Mouse (Mus musculus) liver, embryonic 11.5 days (tissue): ENCODE results near the gene Foxf1. TPM values are rescaled to one million over a fixed set of nuclear protein-coding genes. Genes with fewer than 3 reads are reported as not detected.

Experiments
- ATAC-seq: fragments of 200-750 bp; cut with Nextera tagmentation; replicated peaks from 2 replicates; pipeline ENCODE4 v1.8.0; 2017; ENCODE audit warnings: moderate number of reproducible peaks, mild to moderate bottlenecking, moderate TSS enrichment, moderate library complexity; ENCODE audit not compliant: low FRiP score
- DNase-seq: peaks from one replicate; pipeline ENCODE4 v3.0.0-alpha.2; 2017; ENCODE audit warnings: low spot score
- H3K27ac ChIP-seq: fragments of 300-500 bp; sonication (generic); 2 replicates; pipeline ENCODE4 v1.5.1; 2014; ENCODE audit warnings: mild to moderate bottlenecking, low read depth, low read length, control low read depth
- H3K27me3 ChIP-seq: fragments of 300-500 bp; sonication (generic); replicated peaks from 2 replicates; pipeline ENCODE4 v1.6.1; 2014; ENCODE audit warnings: low read length, mixed read lengths; ENCODE audit not compliant: control insufficient read depth, insufficient read depth
- H3K36me3 ChIP-seq: fragments of 300-500 bp; sonication (generic); 2 replicates; pipeline ENCODE4 v1.6.1; 2014; ENCODE audit warnings: mild to moderate bottlenecking, low read length, moderate library complexity, mixed read lengths; ENCODE audit not compliant: control insufficient read depth, insufficient read depth
- H3K4me1 ChIP-seq: fragments of 300-500 bp; sonication (generic); replicated peaks from 2 replicates; pipeline ENCODE4 v1.6.1; 2014; ENCODE audit warnings: low read length, mixed read lengths; ENCODE audit not compliant: control insufficient read depth, insufficient read depth
- H3K4me2 ChIP-seq: fragments of 300-500 bp; sonication (generic); 2 replicates; pipeline ENCODE4 v1.6.1; 2014; ENCODE audit warnings: mild to moderate bottlenecking, control low read depth, moderate library complexity
- H3K4me3 ChIP-seq: fragments of 300-500 bp; sonication (generic); 2 replicates; pipeline ENCODE4 v1.5.1; 2014; ENCODE audit warnings: low read depth, low read length, control low read depth
- H3K9ac ChIP-seq: fragments of 300-500 bp; sonication (generic); 2 replicates; pipeline ENCODE4 v1.6.1; 2014; ENCODE audit warnings: low read depth, low read length, control low read depth
- H3K9me3 ChIP-seq: fragments of 300-500 bp; sonication (generic); 2 replicates; pipeline ENCODE4 v1.6.1; 2016; ENCODE audit warnings: low read length, inconsistent platforms, mixed read lengths; ENCODE audit not compliant: control insufficient read depth
- WGBS: fragments of 180-500 bp; shearing (Covaris S2); extraction: QIAGEN DNeasy Blood & Tissue Kit; methylation state at CpG from one replicate; pipeline ENCODE4 v1.1.7; 2014; 5-methylcytosine and 5-hydroxymethylcytosine counted together
- polyA plus RNA-seq: library from polyadenylated mRNA; unstranded; fragments of >200 nt; fragmentation: Nextera tagmentation; extraction: Ambion mirVana; gene quantifications from 2 replicates; pipeline ENCODE4 v1.2.1, GENCODE M21; 2014

The Foxf1 gene
- polyA plus RNA-seq, 1 experiment from 2014 or later: 37.6 TPM

GRCm38 (mm10) chr8:121116591-121117185, 32.5 kb downstream of the Foxf1 start:
- WGBS: 1% methylated on average over 55 of the region's 55 CpGs
- Histone ChIP-seq H3K4me3 (peak overlapping the region; percentile 50), H3K4me2 (peak overlapping the region; percentile 84), H3K27me3 (peaks cover 88% of the 10 kb centered on the region), H3K4me1 (peaks cover 3% of the 10 kb centered on the region), H3K9ac (peak overlapping the region; percentile 59; the same call in 1 of the 2 replicates), H3K36me3 (no peaks in the 10 kb centered on the region; the same call in 1 of the 2 replicates), H3K9me3 (no peaks in the 10 kb centered on the region), H3K27ac (peak overlapping the region; percentile 73)
- no peak for DNase-seq
- peak; percentile 46; the same call in 1 of the 2 replicates for ATAC-seq

GRCm38 (mm10) chr8:121117186-121117651, 33.0 kb downstream of the Foxf1 start:
- H3K4me3 ChIP-seq: peak overlapping the region; percentile 50
- WGBS: 2% methylated on average over 62 of the region's 62 CpGs
- no peaks in the 10 kb centered on the region for H3K9me3 ChIP-seq
- no peaks in the 10 kb centered on the region; the same call in 1 of the 2 replicates for H3K36me3 ChIP-seq
- no peak for DNase-seq
- H3K4me2 ChIP-seq: peak overlapping the region; percentile 84
- ATAC-seq: no peak
- peaks cover 3% of the 10 kb centered on the region for H3K4me1 ChIP-seq
- H3K27ac ChIP-seq: 0 out of 2 replicates have a peak overlapping the region, but pooled peaks have one; percentile 6
- H3K27me3 ChIP-seq: peaks cover 92% of the 10 kb centered on the region
- peak overlapping the region; percentile 48 for H3K9ac ChIP-seq

GRCm38 (mm10) chr8:121117906-121118305, 33.7 kb downstream of the Foxf1 start:
- Histone ChIP-seq H3K9me3 (no peaks in the 10 kb centered on the region), H3K27me3 (peaks cover 95% of the 10 kb centered on the region), H3K27ac (no peak overlapping the region), H3K4me2 (peak overlapping the region; percentile 84), H3K36me3 (no peaks in the 10 kb centered on the region; the same call in 1 of the 2 replicates), H3K9ac (peak overlapping the region; percentile 48), H3K4me1 (peaks cover 3% of the 10 kb centered on the region), H3K4me3 (peak overlapping the region; percentile 50)
- ATAC-seq: no peak
- 2% methylated on average over 28 of the region's 28 CpGs for WGBS
- no peak for DNase-seq

- Histone ChIP-seq H3K4me3 (peak overlapping the region; percentile 50), H3K27ac (no peak overlapping the region), H3K9ac (no peak overlapping the region), H3K27me3 (peaks cover 100% of the 10 kb centered on the region), H3K36me3 (no peaks in the 10 kb centered on the region; the same call in 1 of the 2 replicates), H3K4me2 (peak overlapping the region; percentile 84), H3K4me1 (no peaks in the 10 kb centered on the region; the same call in none of the 2 replicates), H3K9me3 (no peaks in the 10 kb centered on the region)
- ATAC-seq: no peak
- WGBS: 4% methylated on average over 18 of the region's 18 CpGs
- no peak for DNase-seq
These were observed 34.6 kb downstream of the Foxf1 start for GRCm38 (mm10) chr8:121118634-121119420.

GRCm38 (mm10) chr8:121119635-121120455, 35.7 kb downstream of the Foxf1 start:
- Histone ChIP-seq H3K9me3 (no peaks in the 10 kb centered on the region), H3K4me1 (no peaks in the 10 kb centered on the region; the same call in none of the 2 replicates), H3K27ac (no peak overlapping the region), H3K4me3 (no peak overlapping the region), H3K4me2 (peak overlapping the region; percentile 84), H3K36me3 (no peaks in the 10 kb centered on the region; the same call in 1 of the 2 replicates), H3K9ac (no peak overlapping the region), H3K27me3 (peaks cover 99% of the 10 kb centered on the region)
- DNase-seq: no peak
- WGBS: 17% methylated on average over 12 of the region's 12 CpGs
- no peak for ATAC-seq

GRCm38 (mm10) chr8:121120456-121121419, 36.6 kb downstream of the Foxf1 start:
- DNase-seq: no peak
- ATAC-seq: no peak
- no peaks in the 10 kb centered on the region; the same call in 1 of the 2 replicates for H3K36me3 ChIP-seq
- WGBS: 19% methylated on average over 17 of the region's 17 CpGs
- no peaks in the 10 kb centered on the region for H3K9me3 ChIP-seq
- no peak overlapping the region for H3K9ac ChIP-seq
- peaks cover 99% of the 10 kb centered on the region for H3K27me3 ChIP-seq
- no peak overlapping the region for H3K27ac ChIP-seq
- no peaks in the 10 kb centered on the region; the same call in none of the 2 replicates for H3K4me1 ChIP-seq
- H3K4me3 ChIP-seq: no peak overlapping the region
- no peak overlapping the region; the same call in 1 of the 2 replicates for H3K4me2 ChIP-seq

GRCm38 (mm10) chr8:121121704-121122103, 37.5 kb downstream of the Foxf1 start:
- Histone ChIP-seq H3K27ac (no peak overlapping the region), H3K9ac (no peak overlapping the region), H3K27me3 (peaks cover 99% of the 10 kb centered on the region), H3K4me3 (no peak overlapping the region), H3K9me3 (no peaks in the 10 kb centered on the region), H3K4me1 (no peaks in the 10 kb centered on the region; the same call in none of the 2 replicates), H3K4me2 (no peak overlapping the region), H3K36me3 (no peaks in the 10 kb centered on the region; the same call in 1 of the 2 replicates)
- WGBS: 20% methylated on average over 8 of the region's 8 CpGs
- ATAC-seq (no peak), DNase-seq (no peak)
